Mouse (Mus musculus) limb, embryonic 11.5 days (tissue): ENCODE data around the gene Ngb. TPM values are rescaled to one million over a fixed set of nuclear protein-coding genes. Genes with fewer than 3 reads are reported as not detected.

Experiments
- ATAC-seq: fragments of 200-750 bp; cut with Nextera tagmentation; 2 replicates; pipeline ENCODE4 v1.8.0; 2017; ENCODE audit warnings: low read depth; ENCODE audit not compliant: insufficient number of reproducible peaks, low FRiP score, low TSS enrichment
- DNase-seq: peaks from one replicate; pipeline ENCODE4 v3.0.0-alpha.2; 2015; ENCODE audit warnings: low spot score
- H3K27ac ChIP-seq: fragments of 300-500 bp; sonication (generic); replicated peaks from 2 replicates; pipeline ENCODE4 v1.5.1; 2014; ENCODE audit warnings: low read depth, mild to moderate bottlenecking, low read length
- H3K27me3 ChIP-seq: fragments of 300-500 bp; sonication (generic); 2 replicates; pipeline ENCODE4 v1.6.1; 2014; ENCODE audit warnings: mild to moderate bottlenecking, low read length, mixed read lengths; ENCODE audit not compliant: control insufficient read depth, insufficient read depth
- H3K36me3 ChIP-seq: fragments of 300-500 bp; sonication (generic); 2 replicates; pipeline ENCODE4 v1.6.1; 2014; ENCODE audit warnings: mild to moderate bottlenecking, low read length, moderate library complexity, mixed read lengths; ENCODE audit not compliant: control insufficient read depth, insufficient read depth
- H3K4me1 ChIP-seq: fragments of 300-500 bp; sonication (generic); 2 replicates; pipeline ENCODE4 v1.6.1; 2014; ENCODE audit warnings: low read length, mixed read lengths; ENCODE audit not compliant: control insufficient read depth, insufficient read depth
- H3K4me2 ChIP-seq: fragments of 300-500 bp; sonication (generic); 2 replicates; pipeline ENCODE4 v1.6.1; 2014; ENCODE audit warnings: low read depth, mild to moderate bottlenecking, moderate library complexity; ENCODE audit not compliant: severe bottlenecking
- H3K4me3 ChIP-seq: fragments of 300-500 bp; sonication (generic); 2 replicates; pipeline ENCODE4 v1.5.1; 2014; ENCODE audit warnings: low read depth, low read length
- H3K9ac ChIP-seq: fragments of 300-500 bp; sonication (generic); 2 replicates; pipeline ENCODE4 v1.6.1; 2014; ENCODE audit warnings: mild to moderate bottlenecking, low read length
- H3K9me3 ChIP-seq: fragments of 300-500 bp; sonication (generic); 2 replicates; pipeline ENCODE4 v1.6.1; 2016; ENCODE audit warnings: low read length; ENCODE audit not compliant: control insufficient read depth
- WGBS: fragments of 180-500 bp; shearing (Covaris S2); extraction: QIAGEN DNeasy Blood & Tissue Kit; methylation state at CpG from one replicate; pipeline ENCODE4 v1.1.7; 2014; 5-methylcytosine and 5-hydroxymethylcytosine counted together
- polyA plus RNA-seq: library from polyadenylated mRNA; unstranded; fragments of >200 nt; fragmentation: Nextera tagmentation; extraction: Ambion mirVana; gene quantifications from 2 replicates; pipeline ENCODE4 v1.2.1, GENCODE M21; 2014

The Ngb gene
- polyA plus RNA-seq, 1 experiment from 2014 or later: 0.12 TPM

- H3K4me2 ChIP-seq: no peak overlapping the region
- DNase-seq (peak; percentile 28), ATAC-seq (peak; percentile 39; the same call in 1 of the 2 replicates)
- H3K9me3 ChIP-seq: no peaks in the 10 kb centered on the region
- H3K9ac ChIP-seq: no peak overlapping the region
- H3K27me3 ChIP-seq: peaks cover 4% of the 10 kb centered on the region
- H3K4me3 ChIP-seq: no peak overlapping the region
- no peaks in the 10 kb centered on the region; the same call in 1 of the 2 replicates for H3K36me3 ChIP-seq
- peaks cover 4% of the 10 kb centered on the region; the same call in 1 of the 2 replicates for H3K4me1 ChIP-seq
- WGBS: 26% methylated on average over 3 of the region's 3 CpGs
- H3K27ac ChIP-seq: no peak overlapping the region
These were observed 5.1 kb upstream of the Ngb start for GRCm38 (mm10) chr12:87107357-87107977.

- no peak for ATAC-seq
- Histone ChIP-seq H3K27me3 (peaks cover 21% of the 10 kb centered on the region), H3K27ac (no peak overlapping the region), H3K9ac (no peak overlapping the region), H3K4me2 (no peak overlapping the region), H3K36me3 (no peaks in the 10 kb centered on the region; the same call in 1 of the 2 replicates), H3K9me3 (no peaks in the 10 kb centered on the region), H3K4me3 (no peak overlapping the region), H3K4me1 (peaks cover 14% of the 10 kb centered on the region; the same call in 1 of the 2 replicates)
- 86% methylated on average over 4 of the region's 4 CpGs for WGBS
- DNase-seq: no peak
These were observed 2.5 kb upstream of the Ngb start for GRCm38 (mm10) chr12:87104796-87105195.

- Histone ChIP-seq H3K9me3 (no peaks in the 10 kb centered on the region), H3K4me3 (no peak overlapping the region)
These were observed 1.1 kb upstream of the Ngb start for GRCm38 (mm10) chr12:87103471-87103870.

GRCm38 (mm10) chr12:87100331-87100730 is 2.0 kb downstream of the Ngb start:
- H3K4me2 ChIP-seq: no peak overlapping the region
- DNase-seq (no peak), ATAC-seq (no peak)
- H3K9ac ChIP-seq: no peak overlapping the region
- peaks cover 10% of the 10 kb centered on the region; the same call in 1 of the 2 replicates for H3K4me1 ChIP-seq
- no peaks in the 10 kb centered on the region for H3K9me3 ChIP-seq
- 83% methylated on average over 4 of the region's 4 CpGs for WGBS
- no peaks in the 10 kb centered on the region for H3K36me3 ChIP-seq
- H3K27ac ChIP-seq: no peak overlapping the region
- H3K4me3 ChIP-seq: no peak overlapping the region
- H3K27me3 ChIP-seq: peaks cover 21% of the 10 kb centered on the region

More at GRCm38 (mm10) chr12:87103471-87103870, 1.1 kb upstream of the Ngb start:
- 90% methylated on average over 4 of the region's 4 CpGs for WGBS
- Histone ChIP-seq H3K4me2 (no peak overlapping the region), H3K27ac (no peak overlapping the region), H3K36me3 (no peaks in the 10 kb centered on the region), H3K9ac (no peak overlapping the region), H3K4me1 (peaks cover 14% of the 10 kb centered on the region; the same call in 1 of the 2 replicates), H3K27me3 (peaks cover 21% of the 10 kb centered on the region)
- DNase-seq: no peak
- ATAC-seq: no peak

- H3K27ac ChIP-seq: no peak overlapping the region
- no peak overlapping the region for H3K4me3 ChIP-seq
- no peaks in the 10 kb centered on the region for H3K4me1 ChIP-seq
- H3K4me2 ChIP-seq: no peak overlapping the region
- H3K9ac ChIP-seq: no peak overlapping the region
- H3K9me3 ChIP-seq: no peaks in the 10 kb centered on the region
- no peaks in the 10 kb centered on the region for H3K27me3 ChIP-seq
- WGBS: 52% methylated on average over 6 of the region's 6 CpGs
- DNase-seq: no peak
- H3K36me3 ChIP-seq: no peaks in the 10 kb centered on the region
- ATAC-seq: no peak
These were observed 8.7 kb downstream of the Ngb start for GRCm38 (mm10) chr12:87093671-87094070.

GRCm38 (mm10) chr12:87093249-87093648 is 9.1 kb downstream of the Ngb start:
- no peaks in the 10 kb centered on the region for H3K27me3 ChIP-seq
- H3K4me2 ChIP-seq: no peak overlapping the region
- DNase-seq: no peak
- H3K4me1 ChIP-seq: no peaks in the 10 kb centered on the region
- 84% methylated on average over 4 of the region's 4 CpGs for WGBS
- H3K36me3 ChIP-seq: no peaks in the 10 kb centered on the region
- ATAC-seq: no peak
- no peaks in the 10 kb centered on the region for H3K9me3 ChIP-seq
- H3K9ac ChIP-seq: no peak overlapping the region
- no peak overlapping the region for H3K4me3 ChIP-seq
- H3K27ac ChIP-seq: no peak overlapping the region

GRCm38 (mm10) chr12:87091916-87092315 is 10.4 kb downstream of the Ngb start:
- no peak overlapping the region for H3K27ac ChIP-seq
- no peak for DNase-seq
- H3K27me3 ChIP-seq: no peaks in the 10 kb centered on the region
- WGBS: 89% methylated on average over 2 of the region's 2 CpGs
- H3K4me1 ChIP-seq: no peaks in the 10 kb centered on the region
- no peak overlapping the region for H3K4me2 ChIP-seq
- ATAC-seq: no peak
- no peaks in the 10 kb centered on the region for H3K36me3 ChIP-seq
- no peak overlapping the region for H3K4me3 ChIP-seq
- no peak overlapping the region for H3K9ac ChIP-seq
- H3K9me3 ChIP-seq: no peaks in the 10 kb centered on the region

- Histone ChIP-seq H3K27me3 (no peaks in the 10 kb centered on the region), H3K4me1 (no peaks in the 10 kb centered on the region), H3K4me3 (no peak overlapping the region), H3K36me3 (no peaks in the 10 kb centered on the region), H3K4me2 (no peak overlapping the region), H3K9me3 (no peaks in the 10 kb centered on the region), H3K9ac (no peak overlapping the region), H3K27ac (no peak overlapping the region)
- ATAC-seq (no peak), DNase-seq (no peak)
- 69% methylated on average over 2 of the region's 2 CpGs for WGBS
These were observed 12.6 kb downstream of the Ngb start for GRCm38 (mm10) chr12:87089701-87090100.

- no peak overlapping the region for H3K9ac ChIP-seq
- no peak overlapping the region for H3K4me2 ChIP-seq
- H3K27ac ChIP-seq: no peak overlapping the region
- no peak overlapping the region for H3K4me3 ChIP-seq
- no peaks in the 10 kb centered on the region for H3K4me1 ChIP-seq
- H3K36me3 ChIP-seq: no peaks in the 10 kb centered on the region
- no peaks in the 10 kb centered on the region for H3K27me3 ChIP-seq
- no peak for ATAC-seq
- DNase-seq: no peak
- 71% methylated on average over 4 of the region's 4 CpGs for WGBS
- H3K9me3 ChIP-seq: no peaks in the 10 kb centered on the region
These were observed 13.1 kb downstream of the Ngb start for GRCm38 (mm10) chr12:87089255-87089654.
